Mouse (Mus musculus): ENCODE results near the gene Mmp9. TPM values are rescaled to one million over a fixed set of nuclear protein-coding genes. Genes with fewer than 3 reads are reported as not detected.

Gene Mmp9
- polyA plus RNA-seq, 1 experiment from 2014 or later = 2.0 TPM

GRCm38 (mm10) chr2:164997721-164998428 is 57.3 kb downstream of the Mmp9 start:
- H3K27me3 ChIP-seq (ENCODE audit: control insufficient read depth, insufficient read depth, low read length) = peaks cover 26% of the 10 kb centered on the region
- peak overlapping the region; percentile 42 for H3K4me2 ChIP-seq
- ATAC-seq (ENCODE audit: low FRiP score) = peak; percentile 28; the same call in 1 of the 2 replicates
- peaks cover 18% of the 10 kb centered on the region for H3K36me3 ChIP-seq (ENCODE audit: control insufficient read depth, insufficient read depth, low read length)
- peak overlapping the region; percentile 20 for H3K4me3 ChIP-seq (ENCODE audit: low read depth, low read length)
- H3K9me3 ChIP-seq (ENCODE audit: control insufficient read depth, low read length) = no peaks in the 10 kb centered on the region
- H3K9ac ChIP-seq (ENCODE audit: low read length) = peak overlapping the region; percentile 45
- WGBS = 1% methylated on average over 51 of the region's 52 CpGs
- DNase-seq (ENCODE audit: low spot score, missing footprints) = peak; percentile 88
- H3K27ac ChIP-seq (ENCODE audit: low read depth, low read length) = no peak overlapping the region
- peaks cover 10% of the 10 kb centered on the region for H3K4me1 ChIP-seq (ENCODE audit: control insufficient read depth, insufficient read depth, low read length)

GRCm38 (mm10) chr2:165001958-165002357 is 61.4 kb downstream of the Mmp9 start:
- no peak for DNase-seq (ENCODE audit: low spot score, missing footprints)
- no peak overlapping the region for H3K27ac ChIP-seq (ENCODE audit: low read depth, low read length)
- H3K4me1 ChIP-seq (ENCODE audit: control insufficient read depth, insufficient read depth, low read length) = peaks cover 10% of the 10 kb centered on the region
- no peak overlapping the region for H3K9ac ChIP-seq (ENCODE audit: low read length)
- peaks cover 23% of the 10 kb centered on the region for H3K27me3 ChIP-seq (ENCODE audit: control insufficient read depth, insufficient read depth, low read length)
- H3K36me3 ChIP-seq (ENCODE audit: control insufficient read depth, insufficient read depth, low read length) = peaks cover 44% of the 10 kb centered on the region
- no peak overlapping the region for H3K4me2 ChIP-seq
- no peak for ATAC-seq (ENCODE audit: low FRiP score)
- H3K4me3 ChIP-seq (ENCODE audit: low read depth, low read length) = no peak overlapping the region
- H3K9me3 ChIP-seq (ENCODE audit: control insufficient read depth, low read length) = no peaks in the 10 kb centered on the region
- 96% methylated on average over 13 of the region's 13 CpGs for WGBS

GRCm38 (mm10) chr2:165003108-165003507 is 62.5 kb downstream of the Mmp9 start:
- H3K27me3 ChIP-seq (ENCODE audit: control insufficient read depth, insufficient read depth, low read length) = peaks cover 12% of the 10 kb centered on the region
- no peak overlapping the region for H3K27ac ChIP-seq (ENCODE audit: low read depth, low read length)
- DNase-seq (ENCODE audit: low spot score, missing footprints) (no peak), ATAC-seq (ENCODE audit: low FRiP score) (no peak)
- no peaks in the 10 kb centered on the region for H3K9me3 ChIP-seq (ENCODE audit: control insufficient read depth, low read length)
- 83% methylated on average over 3 of the region's 3 CpGs for WGBS
- no peak overlapping the region for H3K4me3 ChIP-seq (ENCODE audit: low read depth, low read length)
- peaks cover 2% of the 10 kb centered on the region for H3K4me1 ChIP-seq (ENCODE audit: control insufficient read depth, insufficient read depth, low read length)
- H3K4me2 ChIP-seq = no peak overlapping the region
- H3K9ac ChIP-seq (ENCODE audit: low read length) = no peak overlapping the region
- H3K36me3 ChIP-seq (ENCODE audit: control insufficient read depth, insufficient read depth, low read length) = peaks cover 52% of the 10 kb centered on the region

- 91% methylated on average over 10 of the region's 10 CpGs for WGBS
- peaks cover 61% of the 10 kb centered on the region for H3K36me3 ChIP-seq (ENCODE audit: control insufficient read depth, insufficient read depth, low read length)
- DNase-seq (ENCODE audit: low spot score, missing footprints) = no peak
These were observed 63.7 kb downstream of the Mmp9 start for GRCm38 (mm10) chr2:165004237-165004636.

More at GRCm38 (mm10) chr2:165004237-165004636, 63.7 kb downstream of the Mmp9 start:
- Histone ChIP-seq H3K9ac (ENCODE audit: low read length) (no peak overlapping the region), H3K4me2 (no peak overlapping the region), H3K4me1 (ENCODE audit: control insufficient read depth, insufficient read depth, low read length) (no peaks in the 10 kb centered on the region), H3K27me3 (ENCODE audit: control insufficient read depth, insufficient read depth, low read length) (peaks cover 2% of the 10 kb centered on the region; the same call in 1 of the 2 replicates), H3K9me3 (ENCODE audit: control insufficient read depth, low read length) (no peaks in the 10 kb centered on the region), H3K27ac (ENCODE audit: low read depth, low read length) (no peak overlapping the region), H3K4me3 (ENCODE audit: low read depth, low read length) (no peak overlapping the region)
- ATAC-seq (ENCODE audit: low FRiP score) = no peak

Other genes with a start within 250 kb of the Mmp9 start
- not detected in 2 replicates for gene Spint4, start 242.3 kb upstream of the Mmp9 start, polyA plus RNA-seq (2014; fragmentation: Nextera tagmentation; extraction: Ambion mirVana)
- gene Spint5, start 225.5 kb upstream of the Mmp9 start, polyA plus RNA-seq (2014; fragmentation: Nextera tagmentation; extraction: Ambion mirVana) = not detected in 2 replicates
- gene Wfdc3, start 194.8 kb upstream of the Mmp9 start, polyA plus RNA-seq (2014; fragmentation: Nextera tagmentation; extraction: Ambion mirVana) = 0.66 and 0.85 TPM in 2 replicates
- 75.9 and 82.5 TPM in 2 replicates for gene Dnttip1, start 194.8 kb upstream of the Mmp9 start, polyA plus RNA-seq (2014; fragmentation: Nextera tagmentation; extraction: Ambion mirVana)
- 520 and 544 TPM in 2 replicates for gene Ube2c, start 170.9 kb upstream of the Mmp9 start, polyA plus RNA-seq (2014; fragmentation: Nextera tagmentation; extraction: Ambion mirVana)
- gene Tnnc2, start 160.8 kb upstream of the Mmp9 start, polyA plus RNA-seq (2014; fragmentation: Nextera tagmentation; extraction: Ambion mirVana) = not detected in 2 replicates
- 10.4 and 11.7 TPM in 2 replicates for gene Snx21, start 155.0 kb upstream of the Mmp9 start, polyA plus RNA-seq (2014; fragmentation: Nextera tagmentation; extraction: Ambion mirVana)
- gene Acot8, start 135.9 kb upstream of the Mmp9 start, polyA plus RNA-seq (2014; fragmentation: Nextera tagmentation; extraction: Ambion mirVana) = 10.2 and 12.6 TPM in 2 replicates
- 11.4 and 12.6 TPM in 2 replicates for gene Zswim3, start 135.7 kb upstream of the Mmp9 start, polyA plus RNA-seq (2014; fragmentation: Nextera tagmentation; extraction: Ambion mirVana)
- gene Zswim1, start 118.1 kb upstream of the Mmp9 start, polyA plus RNA-seq (2014; fragmentation: Nextera tagmentation; extraction: Ambion mirVana) = 22.0 and 23.2 TPM in 2 replicates
- gene Spata25, start 112.2 kb upstream of the Mmp9 start, polyA plus RNA-seq (2014; fragmentation: Nextera tagmentation; extraction: Ambion mirVana) = not detected in 2 replicates
- gene Ctsa, start 107.9 kb upstream of the Mmp9 start, polyA plus RNA-seq (2014; fragmentation: Nextera tagmentation; extraction: Ambion mirVana) = 84.8 and 89.7 TPM in 2 replicates
- 3.8 and 4.5 TPM in 2 replicates for gene Neurl2, start 107.3 kb upstream of the Mmp9 start, polyA plus RNA-seq (2014; fragmentation: Nextera tagmentation; extraction: Ambion mirVana)
- gene Pltp, start 83.1 kb upstream of the Mmp9 start, polyA plus RNA-seq (2014; fragmentation: Nextera tagmentation; extraction: Ambion mirVana) = 91.8 and 97.3 TPM in 2 replicates
- gene Pcif1, start 61.5 kb upstream of the Mmp9 start, polyA plus RNA-seq (2014; fragmentation: Nextera tagmentation; extraction: Ambion mirVana) = 62.0 and 65.7 TPM in 2 replicates
- 8.2 and 8.8 TPM in 2 replicates for gene Zfp335, start 29.0 kb upstream of the Mmp9 start, polyA plus RNA-seq (2014; fragmentation: Nextera tagmentation; extraction: Ambion mirVana)
- 2.8 and 3.0 TPM in 2 replicates for gene Slc12a5, start 20.0 kb downstream of the Mmp9 start, polyA plus RNA-seq (2014; fragmentation: Nextera tagmentation; extraction: Ambion mirVana)
- 76.9 and 85.6 TPM in 2 replicates for gene Ncoa5, start 94.1 kb downstream of the Mmp9 start, polyA plus RNA-seq (2014; fragmentation: Nextera tagmentation; extraction: Ambion mirVana)
- gene Cd40, start 114.8 kb downstream of the Mmp9 start, polyA plus RNA-seq (2014; fragmentation: Nextera tagmentation; extraction: Ambion mirVana) = 5.6 and 7.3 TPM in 2 replicates
- gene 1700025C18Rik, start 150.0 kb downstream of the Mmp9 start, polyA plus RNA-seq (2014; fragmentation: Nextera tagmentation; extraction: Ambion mirVana) = not detected in 2 replicates